Mouse (Mus musculus) urinary bladder, postnatal 36 days (tissue): ENCODE measurements at regions not wholly inside any gene's neighbourhood (a gene's known extent, or its start where the extent isn't known, plus 50 kb on each side); places are given as distances from the start of the nearest gene placed in this dataset.
A peak's percentile ranks its signal among the peaks of the same experiment; 100 is the strongest.

Experiments
- DNase-seq, 2 experiments: peaks; one replicate each; pipeline ENCODE4 v3.0.0; 2022; ENCODE audit warnings: low spot score in 2 of 2, mixed read lengths in 1 of 2

- DNase-seq, result no peak
Measured at GRCm38 (mm10) chr17:45798456-45798855, 64.8 kb upstream of the 1600014C23Rik start.

- no peak for DNase-seq
Measured at GRCm38 (mm10) chr17:45797121-45797520, 63.5 kb upstream of the 1600014C23Rik start.

- DNase-seq, result no peak
Measured at GRCm38 (mm10) chr17:45794926-45795325, 61.3 kb upstream of the 1600014C23Rik start.

GRCm38 (mm10) chr17:45790959-45791520 lies 57.4 kb upstream of the 1600014C23Rik start:
- no peak for DNase-seq

GRCm38 (mm10) chr17:45789777-45790176 lies 56.1 kb upstream of the 1600014C23Rik start:
- DNase-seq, result peak in 1 of 2 experiments; percentile 34

GRCm38 (mm10) chr17:45784905-45785304 lies 51.3 kb upstream of the 1600014C23Rik start:
- DNase-seq, result no peak

- DNase-seq, result no peak
Measured at GRCm38 (mm10) chr17:45784496-45784895, 50.9 kb upstream of the 1600014C23Rik start.
